Mouse (Mus musculus): Measurements from ENCODE around the gene Nub1. TPM values are rescaled to one million over a fixed set of nuclear protein-coding genes. Genes with fewer than 3 reads are reported as not detected.

Gene Nub1
- polyA plus RNA-seq, 1 experiment from 2014 or later = 39.9 TPM

GRCm38 (mm10) chr5:24750321-24751304, 65.3 kb downstream of the Nub1 start:
- Histone ChIP-seq H3K27ac (ENCODE audit: low read length) (peak overlapping the region; percentile 97), H3K9me3 (ENCODE audit: low read length) (no peaks in the 10 kb centered on the region), H3K9ac (replicated peaks; ENCODE audit: low read length) (peak overlapping the region; percentile 89), H3K4me1 (ENCODE audit: insufficient read depth, low read length) (peaks cover 55% of the 10 kb centered on the region), H3K36me3 (ENCODE audit: insufficient read depth, low read length) (no peaks in the 10 kb centered on the region), H3K4me3 (ENCODE audit: low read length) (peak overlapping the region; percentile 63), H3K4me2 (replicated peaks; ENCODE audit: low read depth, low read length) (peak overlapping the region; percentile 67), H3K27me3 (ENCODE audit: insufficient read depth, low read length) (no peaks in the 10 kb centered on the region)
- 2% methylated on average over 53 of the region's 59 CpGs for WGBS
- peak; percentile 73 for ATAC-seq (ENCODE audit: low FRiP score, low TSS enrichment)

DNA sequence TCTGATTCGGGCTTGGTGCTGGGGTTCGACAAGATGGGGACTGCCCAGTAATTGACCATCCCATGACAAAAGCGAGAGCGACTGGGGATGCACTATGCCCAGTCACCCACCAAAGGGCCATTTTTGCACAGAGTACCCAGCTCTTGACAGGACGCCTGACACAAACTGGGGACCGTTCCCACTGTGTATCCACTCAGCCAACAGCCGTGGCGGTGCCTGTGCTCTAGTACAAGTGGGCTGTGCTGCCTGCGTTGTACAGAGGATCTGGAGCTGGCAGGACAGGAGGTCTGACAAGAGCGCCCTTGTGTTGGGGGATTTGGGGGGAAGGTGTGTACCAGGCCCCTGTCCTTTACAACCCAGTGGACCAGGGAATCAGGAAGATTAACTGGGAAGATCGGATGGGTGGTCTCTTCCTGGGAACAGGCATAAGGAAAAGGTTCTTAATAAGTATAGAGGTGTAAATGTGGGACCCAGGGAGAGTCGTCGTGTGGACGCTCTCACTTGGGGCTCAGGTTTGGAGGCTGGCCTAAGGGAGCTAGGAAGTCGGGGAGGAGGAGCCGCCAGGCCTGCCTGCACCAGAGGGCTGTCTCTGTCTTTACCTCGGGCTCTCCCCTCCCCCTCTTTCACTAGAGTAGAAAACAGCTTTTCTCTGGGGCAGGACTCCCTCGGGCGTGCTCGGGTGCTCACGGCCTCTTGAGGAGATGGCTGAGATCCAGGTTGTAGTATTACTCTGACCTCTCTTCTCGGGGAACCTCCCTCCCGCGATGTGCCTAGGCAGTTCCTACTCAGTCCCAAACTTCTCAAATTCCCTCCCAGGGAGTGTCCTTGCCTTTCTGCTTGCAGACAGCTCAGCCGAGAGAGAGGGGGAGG, 66.2 kb downstream of the Nub1 start:
- WGBS = 2% methylated on average over 24 of the region's 25 CpGs
- H3K27me3 ChIP-seq (ENCODE audit: insufficient read depth, low read length) = no peaks in the 10 kb centered on the region
- peak overlapping the region; percentile 89 for H3K9ac ChIP-seq (replicated peaks; ENCODE audit: low read length)
- no peaks in the 10 kb centered on the region for H3K9me3 ChIP-seq (ENCODE audit: low read length)
- no peaks in the 10 kb centered on the region for H3K36me3 ChIP-seq (ENCODE audit: insufficient read depth, low read length)
- peak overlapping the region; percentile 63 for H3K4me3 ChIP-seq (ENCODE audit: low read length)
- peak overlapping the region; percentile 97 for H3K27ac ChIP-seq (ENCODE audit: low read length)
- peak; percentile 74 for ATAC-seq (ENCODE audit: low FRiP score, low TSS enrichment)
- H3K4me2 ChIP-seq (replicated peaks; ENCODE audit: low read depth, low read length) = peak overlapping the region; percentile 67
- peaks cover 59% of the 10 kb centered on the region for H3K4me1 ChIP-seq (ENCODE audit: insufficient read depth, low read length)

- WGBS = 0% methylated on average over 2 of the region's 2 CpGs
- peak overlapping the region; percentile 89 for H3K9ac ChIP-seq (replicated peaks; ENCODE audit: low read length)
- ATAC-seq (ENCODE audit: low FRiP score, low TSS enrichment) = peak; percentile 13; the same call in 1 of the 2 replicates
Measured at GRCm38 (mm10) chr5:24752175-24752498, 66.8 kb downstream of the Nub1 start.

GRCm38 (mm10) chr5:24756931-24757330, 71.6 kb downstream of the Nub1 start:
- Histone ChIP-seq H3K27ac (ENCODE audit: low read length) (no peak overlapping the region), H3K27me3 (ENCODE audit: insufficient read depth, low read length) (no peaks in the 10 kb centered on the region), H3K9ac (replicated peaks; ENCODE audit: low read length) (no peak overlapping the region), H3K4me3 (ENCODE audit: low read length) (no peak overlapping the region), H3K4me2 (replicated peaks; ENCODE audit: low read depth, low read length) (no peak overlapping the region), H3K9me3 (ENCODE audit: low read length) (no peaks in the 10 kb centered on the region), H3K36me3 (ENCODE audit: insufficient read depth, low read length) (no peaks in the 10 kb centered on the region), H3K4me1 (ENCODE audit: insufficient read depth, low read length) (peaks cover 29% of the 10 kb centered on the region)
- WGBS = 86% methylated on average over 3 of the region's 3 CpGs
- ATAC-seq (ENCODE audit: low FRiP score, low TSS enrichment) = no peak

More at GRCm38 (mm10) chr5:24752175-24752498, 66.8 kb downstream of the Nub1 start:
- Histone ChIP-seq H3K4me3 (ENCODE audit: low read length) (peak overlapping the region; percentile 63; the same call in 1 of the 2 replicates), H3K27ac (ENCODE audit: low read length) (peak overlapping the region; percentile 97), H3K4me2 (replicated peaks; ENCODE audit: low read depth, low read length) (peak overlapping the region; percentile 67), H3K27me3 (ENCODE audit: insufficient read depth, low read length) (no peaks in the 10 kb centered on the region), H3K36me3 (ENCODE audit: insufficient read depth, low read length) (no peaks in the 10 kb centered on the region), H3K4me1 (ENCODE audit: insufficient read depth, low read length) (peaks cover 55% of the 10 kb centered on the region), H3K9me3 (ENCODE audit: low read length) (no peaks in the 10 kb centered on the region)

- H3K27ac ChIP-seq (ENCODE audit: low read length) = no peak within 1 kb of the TSS
- no peaks in the 10 kb centered on the region for H3K36me3 ChIP-seq (ENCODE audit: insufficient read depth, low read length)
- WGBS = 49% methylated on average over 18 of the region's 18 CpGs
- no peak within 1 kb of the TSS for H3K9ac ChIP-seq (replicated peaks; ENCODE audit: low read length)
- H3K4me1 ChIP-seq (ENCODE audit: insufficient read depth, low read length) = peaks cover 20% of the 10 kb centered on the region
- no peaks in the 10 kb centered on the region for H3K9me3 ChIP-seq (ENCODE audit: low read length)
- peak; percentile 12; the same call in 1 of the 2 replicates for ATAC-seq (ENCODE audit: low FRiP score, low TSS enrichment)
- H3K4me2 ChIP-seq (replicated peaks; ENCODE audit: low read depth, low read length) = no peak within 1 kb of the TSS
- H3K27me3 ChIP-seq (ENCODE audit: insufficient read depth, low read length) = no peaks in the 10 kb centered on the region
- no peak within 1 kb of the TSS for H3K4me3 ChIP-seq (ENCODE audit: low read length)
Measured at GRCm38 (mm10) chr5:24757816-24758215, 72.5 kb downstream of the Nub1 start, which contains the start of gene Crygn. Gene Crygn (minus strand): TSS chr5:24758008.

Other genes with a start within 250 kb of the Nub1 start
- gene Fastk, start 240.2 kb upstream of the Nub1 start, polyA plus RNA-seq (2015; fragmentation: Nextera tagmentation; extraction: Ambion mirVana) = 143 and 147 TPM in 2 replicates
- gene Tmub1, start 237.7 kb upstream of the Nub1 start, polyA plus RNA-seq (2015; fragmentation: Nextera tagmentation; extraction: Ambion mirVana) = 29.4 and 32.8 TPM in 2 replicates
- gene Agap3, start 233.4 kb upstream of the Nub1 start, polyA plus RNA-seq (2015; fragmentation: Nextera tagmentation; extraction: Ambion mirVana) = 15.0 and 21.0 TPM in 2 replicates
- gene Gbx1, start 158.3 kb upstream of the Nub1 start, polyA plus RNA-seq (2015; fragmentation: Nextera tagmentation; extraction: Ambion mirVana) = 0.08 TPM in 1 of 2 replicates, not detected in the other
- gene Asb10, start 144.6 kb upstream of the Nub1 start, polyA plus RNA-seq (2015; fragmentation: Nextera tagmentation; extraction: Ambion mirVana) = 0.42 and 0.71 TPM in 2 replicates
- 0.16 and 0.41 TPM in 2 replicates for gene 4931409K22Rik, start 128.7 kb upstream of the Nub1 start, polyA plus RNA-seq (2015; fragmentation: Nextera tagmentation; extraction: Ambion mirVana)
- gene Abcf2, start 108.1 kb upstream of the Nub1 start, polyA plus RNA-seq (2015; fragmentation: Nextera tagmentation; extraction: Ambion mirVana) = 118 TPM in 2 replicates
- gene Chpf2, start 98.8 kb upstream of the Nub1 start, polyA plus RNA-seq (2015; fragmentation: Nextera tagmentation; extraction: Ambion mirVana) = 27.1 and 28.3 TPM in 2 replicates
- 24.5 and 25.0 TPM in 2 replicates for gene Smarcd3, start 61.1 kb upstream of the Nub1 start, polyA plus RNA-seq (2015; fragmentation: Nextera tagmentation; extraction: Ambion mirVana)
- 35.4 and 35.9 TPM in 2 replicates for gene Wdr86, start 45.2 kb downstream of the Nub1 start, polyA plus RNA-seq (2015; fragmentation: Nextera tagmentation; extraction: Ambion mirVana)
- gene Crygn, start 72.5 kb downstream of the Nub1 start, polyA plus RNA-seq (2015; fragmentation: Nextera tagmentation; extraction: Ambion mirVana) = 1.5 and 3.9 TPM in 2 replicates
- 208 and 209 TPM in 2 replicates for gene Rheb, start 157.1 kb downstream of the Nub1 start, polyA plus RNA-seq (2015; fragmentation: Nextera tagmentation; extraction: Ambion mirVana)

Measured in kidney, embryonic 16.5 days (tissue).